Mouse (Mus musculus) ovary, postnatal 36 days (tissue): Measurements from ENCODE around the gene Slk.

ENCODE experiments used
- DNase-seq: peaks from one replicate; pipeline ENCODE4 v3.0.0; 2022; ENCODE audit warnings: low spot score, mixed read lengths

The Slk gene

GRCm38 (mm10) chr19:47653173-47653572 lies 73.7 kb downstream of the Slk start:
- no peak for DNase-seq

- no peak for DNase-seq
Observed at GRCm38 (mm10) chr19:47654896-47655295, 75.4 kb downstream of the Slk start.

GRCm38 (mm10) chr19:47658914-47659535 lies 79.5 kb downstream of the Slk start:
- DNase-seq, result peak; percentile 57

GRCm38 (mm10) chr19:47659765-47660408 lies 80.4 kb downstream of the Slk start:
- DNase-seq, result no peak

- DNase-seq, result no peak
Observed at GRCm38 (mm10) chr19:47667601-47668000, 88.1 kb downstream of the Slk start.

GRCm38 (mm10) chr19:47668399-47668798 lies 88.9 kb downstream of the Slk start:
- no peak for DNase-seq

GRCm38 (mm10) chr19:47674419-47674818 lies 94.9 kb downstream of the Slk start:
- DNase-seq, result peak; percentile 33

GRCm38 (mm10) chr19:47678675-47679074 lies 99.2 kb downstream of the Slk start:
- no peak for DNase-seq

GRCm38 (mm10) chr19:47689592-47689991 lies 110.1 kb downstream of the Slk start:
- no peak for DNase-seq

GRCm38 (mm10) chr19:47691994-47692393 lies 112.5 kb downstream of the Slk start, which contains the start of gene Col17a1:
Gene Col17a1, minus strand, starts transcription at chr19:47692094.
- DNase-seq, result no peak
